Mouse (Mus musculus) liver (tissue): ENCODE data around the gene Myof.

Experiments used
- DNase-seq: peaks from one replicate; pipeline ENCODE4 v3.0.0-alpha.2; 2020; ENCODE audit warnings: mixed read lengths

Myof gene

GRCm38 (mm10) chr19:38043281-38043981, at the start of gene Myof:
TSS of gene Myof (minus strand) at chr19:38043577.
- DNase-seq: peak; percentile 46

GRCm38 (mm10) chr19:38091512-38091985, 48.2 kb upstream of the Myof start:
- DNase-seq: no peak

DNA sequence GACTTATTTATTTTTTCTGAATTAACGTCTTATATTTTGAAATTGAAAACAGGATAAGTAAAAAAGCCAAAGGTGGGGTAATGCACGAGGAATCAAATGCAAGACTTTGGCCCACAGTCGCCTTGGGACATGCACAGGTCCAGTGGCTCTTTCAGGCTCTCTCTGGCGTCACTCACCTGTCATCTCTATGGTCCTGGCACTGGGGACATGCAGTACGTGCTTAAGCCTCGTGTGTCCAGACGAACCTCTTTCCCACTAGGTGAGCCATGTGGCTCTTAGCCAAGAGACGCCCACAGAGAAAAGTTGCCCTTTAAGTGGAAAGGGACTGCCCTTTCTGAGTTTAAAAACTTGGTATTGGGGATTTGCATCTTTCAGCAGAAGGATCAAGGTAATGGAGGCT, 46.0 kb upstream of the Myof start:
- DNase-seq: no peak

DNA sequence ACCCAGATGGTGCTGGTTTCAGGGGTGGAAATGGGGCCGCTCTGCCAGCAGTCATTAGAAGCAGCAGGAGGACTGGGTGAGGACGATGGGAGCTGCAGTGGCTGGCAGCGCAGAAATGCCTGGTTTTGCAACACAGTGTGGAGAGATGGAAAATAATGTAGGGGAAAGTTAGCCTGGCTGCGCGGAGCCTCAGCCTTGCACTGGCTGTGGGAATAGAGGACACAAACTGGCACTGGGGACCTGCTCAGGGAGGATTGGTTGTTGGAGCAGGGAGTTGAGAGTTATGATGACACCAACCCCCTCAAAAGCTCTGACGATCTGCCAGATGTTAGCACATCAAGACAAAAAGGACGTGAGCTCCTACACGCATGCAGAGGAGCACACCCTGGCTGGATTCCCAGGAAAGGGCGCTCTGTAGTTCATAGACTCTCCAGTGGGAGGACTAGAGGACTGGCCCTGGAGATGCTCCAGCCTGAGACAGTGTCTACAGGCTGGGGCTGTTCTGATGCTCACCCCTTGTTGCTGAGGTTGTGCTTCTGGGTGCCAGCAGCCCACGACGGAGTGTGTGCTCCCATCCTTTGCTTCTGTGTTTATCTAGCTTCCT, 43.7 kb upstream of the Myof start:
- DNase-seq: peak; percentile 28

DNA sequence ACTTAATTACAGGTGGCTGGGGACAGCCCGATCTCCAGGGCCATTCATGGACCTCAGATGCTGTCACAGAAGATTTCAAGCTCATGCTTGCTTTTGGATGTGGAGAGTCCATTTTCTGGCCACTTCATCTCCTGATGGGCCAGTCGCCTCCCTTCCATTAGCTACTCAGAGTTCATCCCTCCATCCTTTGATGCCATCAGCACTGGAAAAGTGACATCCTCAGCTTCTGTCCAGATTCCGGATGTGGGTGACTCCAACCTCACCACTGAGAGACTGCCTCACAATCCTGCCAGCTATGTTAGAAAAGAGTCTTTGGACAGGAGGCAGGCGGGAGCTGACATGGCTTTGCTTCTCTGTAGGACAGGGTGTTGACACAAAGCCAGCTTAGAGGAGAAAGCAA, 42.5 kb upstream of the Myof start:
- DNase-seq: no peak

- DNase-seq: no peak
Measured at GRCm38 (mm10) chr19:38082931-38083525, 39.7 kb upstream of the Myof start.

GRCm38 (mm10) chr19:38081361-38081760, 38.0 kb upstream of the Myof start:
- DNase-seq: no peak

DNA sequence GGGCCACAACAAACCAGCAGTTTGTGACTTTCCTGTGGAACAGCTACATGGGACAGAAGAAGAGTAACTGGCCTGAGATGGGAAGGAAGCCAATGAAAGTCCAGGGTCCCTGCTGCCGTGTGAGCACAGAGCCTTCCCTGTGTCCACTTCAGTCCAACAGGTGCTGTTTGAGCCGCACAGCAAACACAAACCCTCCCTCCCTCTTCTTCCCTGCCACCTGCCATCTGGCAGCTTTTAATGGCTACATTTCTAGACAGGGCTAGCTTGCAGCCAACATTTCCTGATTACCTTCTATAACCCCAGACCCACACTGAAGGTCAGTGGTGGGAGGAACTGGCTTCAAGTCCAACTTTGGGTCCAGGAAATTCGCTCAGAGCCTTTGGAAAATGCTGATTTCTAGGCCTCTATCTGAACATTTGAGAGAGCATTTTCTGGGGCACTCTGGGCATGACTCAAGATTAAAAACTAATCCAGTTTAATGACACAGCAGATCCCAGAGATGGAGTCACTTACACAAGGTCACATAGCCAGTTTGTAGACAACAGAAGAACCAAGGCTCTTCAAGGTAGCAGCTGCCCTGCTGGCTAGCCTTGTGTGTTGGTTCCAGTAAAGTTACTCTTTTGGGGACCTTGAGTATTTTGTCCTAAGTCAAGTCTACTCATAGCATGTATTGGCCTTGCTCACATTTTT, 34.6 kb upstream of the Myof start:
- no peak for DNase-seq

- DNase-seq: no peak
Measured at GRCm38 (mm10) chr19:38076251-38076650, 32.9 kb upstream of the Myof start.

DNA sequence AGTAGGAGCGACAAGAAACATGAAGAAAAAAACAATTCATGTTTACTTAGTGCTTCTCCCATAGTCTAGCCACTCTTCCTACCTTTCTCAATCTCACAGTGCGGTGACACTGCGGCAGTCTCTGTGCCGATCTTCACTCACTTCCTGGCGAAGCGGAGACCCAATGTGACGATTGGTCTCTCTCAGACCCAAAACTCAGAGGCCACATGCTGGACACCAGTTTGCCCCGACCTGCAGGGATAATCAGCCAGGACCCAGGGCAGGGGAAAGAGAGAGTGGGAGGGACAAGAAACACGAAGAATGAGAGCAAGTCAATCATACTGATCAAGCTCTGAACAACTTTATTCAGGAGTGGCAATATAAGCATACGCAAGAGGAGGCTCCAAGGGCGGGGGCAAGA, 31.7 kb upstream of the Myof start:
- no peak for DNase-seq

GRCm38 (mm10) chr19:38073226-38073625, 29.8 kb upstream of the Myof start:
- no peak for DNase-seq

DNA sequence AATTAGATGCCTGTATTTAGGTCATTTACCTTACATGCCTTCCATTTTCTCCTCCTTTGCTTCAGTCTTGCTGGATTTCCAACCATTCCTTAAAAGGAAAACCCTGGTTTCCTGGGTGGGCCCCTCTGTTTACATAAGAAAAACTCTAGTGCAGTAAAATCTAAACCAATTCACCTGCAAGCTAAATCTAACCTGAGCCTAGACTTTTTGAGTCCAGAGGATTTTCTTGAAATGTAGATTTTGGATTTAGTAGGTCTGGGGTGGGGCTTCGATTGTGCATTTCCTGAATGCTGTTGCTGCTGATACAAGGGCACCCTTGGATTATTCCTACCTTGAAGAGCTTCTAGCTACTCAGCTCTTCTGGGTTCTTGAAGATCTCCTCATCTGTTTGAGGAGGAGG, 20.7 kb upstream of the Myof start:
- no peak for DNase-seq

GRCm38 (mm10) chr19:38063201-38063600, 19.8 kb upstream of the Myof start:
- DNase-seq: no peak

- no peak for DNase-seq
Measured at GRCm38 (mm10) chr19:38056931-38057330, 13.6 kb upstream of the Myof start.

- no peak for DNase-seq
Measured at GRCm38 (mm10) chr19:38056276-38056675, 12.9 kb upstream of the Myof start.

GRCm38 (mm10) chr19:38055798-38056197, 12.4 kb upstream of the Myof start:
- DNase-seq: no peak

DNA sequence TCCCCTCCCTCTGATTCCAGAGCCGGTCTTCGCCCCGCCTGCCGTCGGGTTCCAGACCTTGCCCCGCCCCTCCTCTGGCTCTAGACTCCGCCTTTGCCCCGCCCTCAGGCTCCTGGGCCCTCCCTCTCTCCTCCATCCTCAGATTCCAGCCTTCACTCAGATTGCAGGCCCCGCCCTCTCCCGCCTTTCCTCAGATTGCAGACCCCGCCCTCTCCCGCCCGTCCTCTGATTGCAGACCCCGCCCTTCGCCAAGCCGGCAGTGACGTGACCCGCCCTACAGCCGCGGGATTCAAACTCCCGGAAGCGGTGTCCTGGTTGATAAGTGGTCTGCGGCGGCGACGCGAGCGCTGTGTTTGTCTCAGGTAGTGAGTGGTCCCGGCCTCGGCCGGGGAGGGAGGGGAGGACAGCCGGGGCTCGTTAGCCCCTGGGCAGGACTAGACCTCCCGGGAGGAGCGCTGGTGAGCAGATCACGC, 11.4 kb upstream of the Myof start, which contains the start of gene Cep55:
Gene Cep55, plus strand, starts transcription at position 292 of the 473 bp plus-strand sequence.
- DNase-seq: peak; percentile 94

- DNase-seq: no peak
Measured at GRCm38 (mm10) chr19:38054149-38054719, 10.9 kb upstream of the Myof start.

DNA sequence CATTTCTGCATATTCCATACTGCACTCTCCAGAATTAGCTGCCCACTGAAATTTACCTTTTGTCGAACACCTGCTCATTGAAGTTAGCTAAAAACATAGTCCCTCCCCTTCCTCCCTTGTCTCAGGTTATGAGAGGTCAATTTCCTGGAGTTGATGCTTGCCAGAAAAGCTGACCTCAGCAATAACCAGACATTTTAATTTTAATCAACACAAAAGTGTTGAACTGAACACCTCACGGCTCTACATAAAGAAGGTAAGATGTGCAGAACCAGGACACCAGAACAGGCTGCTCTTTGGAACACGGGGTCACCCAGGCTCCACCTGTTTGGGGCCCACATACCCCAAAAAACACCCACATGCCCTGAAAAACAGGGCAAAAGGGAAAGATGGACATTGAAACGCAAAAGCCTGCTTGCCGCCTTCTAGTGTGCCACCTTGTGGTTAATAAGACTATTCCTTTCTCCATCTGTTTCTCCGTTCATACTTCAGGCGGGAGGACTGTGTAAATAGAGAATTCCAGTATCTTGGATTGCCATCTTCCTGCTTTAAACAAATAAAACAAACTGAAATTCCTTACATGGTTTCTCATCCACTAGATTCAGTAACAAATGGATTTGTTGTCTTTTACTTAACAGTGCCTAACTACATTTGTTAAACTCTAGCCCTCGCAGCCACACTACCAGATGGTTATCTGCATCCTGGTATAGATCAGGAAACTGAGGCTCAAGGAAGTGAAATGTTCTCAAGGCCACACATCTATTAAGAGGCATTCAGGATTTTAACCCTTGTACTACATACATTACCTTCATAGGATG, 10.1 kb upstream of the Myof start:
- no peak for DNase-seq

DNA sequence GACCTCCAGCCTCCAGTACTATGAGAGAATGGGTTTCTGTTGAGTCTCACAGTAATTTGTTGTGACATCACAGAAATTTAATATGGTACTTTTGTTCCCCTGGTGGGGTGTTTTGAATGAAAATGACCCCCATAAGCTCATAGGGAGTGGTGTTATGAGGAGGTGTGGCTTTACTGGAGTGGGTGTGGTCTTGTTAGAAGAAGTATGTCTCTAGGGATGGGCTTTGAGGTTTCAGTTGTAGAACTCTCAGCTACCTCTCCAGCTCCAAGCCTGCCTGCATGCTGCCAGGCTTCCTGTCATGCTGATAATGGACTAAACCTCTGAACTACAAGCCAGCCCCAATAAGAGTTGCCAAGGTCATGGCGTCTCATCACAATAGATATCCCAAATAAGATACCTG, 6.3 kb upstream of the Myof start:
- no peak for DNase-seq

DNA sequence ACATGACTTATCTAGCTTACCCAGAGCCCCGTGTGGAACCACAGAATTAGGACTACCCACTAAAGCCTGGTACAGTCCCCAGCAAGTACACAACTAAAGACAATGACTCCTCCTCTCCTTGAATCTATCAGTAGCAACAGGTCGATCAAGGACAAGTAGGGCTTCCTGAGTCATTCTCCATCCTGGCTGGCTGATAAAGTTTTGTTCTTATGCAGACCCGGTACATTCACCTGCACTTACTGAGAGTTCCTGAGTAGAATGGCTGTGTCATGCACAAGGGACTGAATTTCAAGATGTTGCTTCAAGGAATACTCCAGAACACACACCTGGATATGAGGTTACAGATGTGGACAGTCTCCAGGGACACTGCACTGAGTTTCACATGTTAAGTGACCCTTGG, 1.8 kb upstream of the Myof start:
- DNase-seq: no peak

GRCm38 (mm10) chr19:38042261-38042722, 1.1 kb downstream of the Myof start:
- DNase-seq: no peak
